Mouse (Mus musculus): ENCODE data around the gene Sult4a1.

GRCm38 (mm10) chr15:84105924-84106500 is 458 bp upstream of the Sult4a1 start:
- no peak for TF ChIP-seq CTCF (IDR thresholded peaks at IDR 0.05; ENCODE audit: borderline replicate concordance, insufficient read depth, low read depth, low read length)
- TF ChIP-seq POLR2A (IDR thresholded peaks at IDR 0.05; ENCODE audit: borderline replicate concordance, insufficient read depth, low read length): no peak

Measured in cerebellum, adult 2 months (tissue).